Mouse (Mus musculus) cerebellum, postnatal 36 days (tissue): ENCODE results near the gene Pitpnb.

ENCODE experiments used
- DNase-seq, 2 experiments: peaks; one replicate each; pipeline ENCODE4 v3.0.0; 2021 to 2022; ENCODE audit warnings: mixed read lengths in 2 of 2

Gene Pitpnb

GRCm38 (mm10) chr5:111330417-111331098 is at the start of gene Pitpnb:
Pitpnb (plus strand) TSS chr5:111330763.
- peak; percentile 97 to 99 for DNase-seq

GRCm38 (mm10) chr5:111284420-111285175 is 46.0 kb upstream of the Pitpnb start:
- DNase-seq: no peak

GRCm38 (mm10) chr5:111287571-111287970 is 43.0 kb upstream of the Pitpnb start:
- DNase-seq: no peak

- DNase-seq: no peak
Measured at GRCm38 (mm10) chr5:111288486-111288885, 42.1 kb upstream of the Pitpnb start.

GRCm38 (mm10) chr5:111290071-111290470 is 40.5 kb upstream of the Pitpnb start:
- no peak for DNase-seq

- DNase-seq: no peak
Measured at GRCm38 (mm10) chr5:111291639-111292038, 38.9 kb upstream of the Pitpnb start.

- no peak for DNase-seq
Measured at GRCm38 (mm10) chr5:111297801-111298200, 32.8 kb upstream of the Pitpnb start.

- DNase-seq: no peak
Measured at GRCm38 (mm10) chr5:111298706-111299105, 31.9 kb upstream of the Pitpnb start.

GRCm38 (mm10) chr5:111300776-111301175 is 29.8 kb upstream of the Pitpnb start:
- DNase-seq: no peak

- DNase-seq: no peak
Measured at GRCm38 (mm10) chr5:111301736-111302135, 28.8 kb upstream of the Pitpnb start.

GRCm38 (mm10) chr5:111304730-111305129 is 25.8 kb upstream of the Pitpnb start:
- DNase-seq: no peak

- DNase-seq: no peak
Measured at GRCm38 (mm10) chr5:111310185-111310584, 20.4 kb upstream of the Pitpnb start.

- DNase-seq: no peak
Measured at GRCm38 (mm10) chr5:111313833-111314232, 16.7 kb upstream of the Pitpnb start.

GRCm38 (mm10) chr5:111315061-111315460 is 15.5 kb upstream of the Pitpnb start:
- no peak for DNase-seq

- no peak for DNase-seq
Measured at GRCm38 (mm10) chr5:111317526-111317925, 13.0 kb upstream of the Pitpnb start.

GRCm38 (mm10) chr5:111318946-111319345 is 11.6 kb upstream of the Pitpnb start:
- DNase-seq: no peak

GRCm38 (mm10) chr5:111325813-111326212 is 4.8 kb upstream of the Pitpnb start:
- no peak for DNase-seq

GRCm38 (mm10) chr5:111327420-111327819 is 3.1 kb upstream of the Pitpnb start:
- DNase-seq: no peak

- DNase-seq: no peak
Measured at GRCm38 (mm10) chr5:111329782-111330416, 664 bp upstream of the Pitpnb start.

- DNase-seq: no peak
Measured at GRCm38 (mm10) chr5:111331099-111331435, 504 bp downstream of the Pitpnb start.

- no peak for DNase-seq
Measured at GRCm38 (mm10) chr5:111335939-111336691, 5.6 kb downstream of the Pitpnb start.

GRCm38 (mm10) chr5:111341609-111342008 is 11.0 kb downstream of the Pitpnb start:
- DNase-seq: no peak

- DNase-seq: no peak
Measured at GRCm38 (mm10) chr5:111344721-111345400, 14.3 kb downstream of the Pitpnb start.
